Mouse (Mus musculus) layer of hippocampus, postnatal 10 days (tissue): ENCODE measurements around the gene Bend6. TPM values are rescaled to one million over a fixed set of nuclear protein-coding genes. Genes with fewer than 3 reads are reported as not detected.

Source experiments
- DNase-seq, 2 experiments: peaks; one replicate each; pipeline ENCODE4 v3.0.0; 2021; ENCODE audit warnings: low spot score in 2 of 2
- total RNA-seq, 2 experiments: library from RNA; stranded (reverse); gene quantifications; 2 replicates each; pipeline ENCODE4 v1.2.3; 2021

Gene Bend6
- total RNA-seq, 2 experiments from 2014 or later: 106 to 117 TPM

DNA sequence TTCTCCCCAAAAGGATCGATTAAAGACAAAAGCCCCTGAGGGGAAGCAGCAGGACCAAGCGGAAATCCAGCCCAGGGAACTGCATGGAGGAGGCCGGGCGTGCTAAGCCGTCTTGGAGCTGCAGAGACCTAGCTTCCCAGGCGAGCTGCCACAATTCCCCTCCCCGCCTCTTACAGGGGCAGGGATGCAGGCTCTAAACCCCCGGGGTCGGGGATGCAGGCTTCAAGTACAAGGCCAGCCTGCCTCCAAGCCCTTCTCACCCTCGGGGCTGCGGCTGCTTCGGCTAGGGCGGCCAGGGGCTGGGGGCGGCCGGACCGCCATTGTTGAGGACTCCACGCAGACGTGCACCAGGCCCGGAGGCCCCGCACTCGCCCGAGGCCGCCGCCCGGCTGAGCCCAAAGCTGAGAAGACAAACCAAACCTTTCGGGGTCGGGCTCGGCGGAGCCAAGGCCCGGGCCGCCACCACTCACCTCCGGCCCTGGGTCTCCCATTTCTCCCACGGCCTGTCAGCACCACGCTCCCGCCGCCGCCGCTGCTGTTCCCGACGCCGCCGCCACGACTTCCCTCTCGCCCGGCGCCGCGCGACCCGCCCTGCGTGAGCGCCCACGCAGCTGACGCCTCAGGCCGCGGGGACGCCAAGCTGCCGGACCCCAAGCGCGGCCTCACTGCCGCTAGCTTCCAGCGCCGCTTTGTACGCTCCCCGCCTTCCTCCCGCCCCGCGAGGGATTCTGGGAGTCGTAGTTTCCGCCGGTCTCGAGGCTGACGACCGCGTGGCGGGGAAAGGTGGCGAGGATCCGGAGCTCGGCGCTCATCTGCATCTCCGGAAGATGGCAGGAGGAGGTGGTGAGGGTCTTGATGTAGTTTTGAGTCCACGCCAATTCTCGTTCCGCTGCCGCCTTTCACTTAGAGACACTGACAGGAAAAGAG is 93.5 kb downstream of the Bend6 start, which contains the start of gene Zfp451:
Gene Zfp451 (minus strand): TSS at position 728 of the 927 bp plus-strand sequence.
- peak; percentile 91 to 93 for DNase-seq

DNA sequence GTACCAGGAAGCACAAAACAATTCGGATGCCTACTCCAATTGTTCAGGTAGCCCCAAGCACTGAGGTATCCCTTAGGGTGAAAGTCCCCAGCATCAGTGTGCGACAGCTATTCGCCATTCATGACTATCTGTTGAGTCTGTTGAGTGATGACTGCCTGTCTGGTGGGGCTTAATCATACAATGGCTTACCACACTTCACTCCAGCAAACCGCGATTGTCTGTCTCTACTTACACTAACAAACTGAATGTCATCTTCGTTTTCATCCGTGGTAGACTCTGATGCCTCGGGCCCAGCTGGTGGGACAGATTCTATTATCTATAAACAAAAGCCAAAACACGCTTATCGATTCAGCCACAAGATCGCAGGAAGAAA is 94.1 kb downstream of the Bend6 start:
- DNase-seq: no peak

DNA sequence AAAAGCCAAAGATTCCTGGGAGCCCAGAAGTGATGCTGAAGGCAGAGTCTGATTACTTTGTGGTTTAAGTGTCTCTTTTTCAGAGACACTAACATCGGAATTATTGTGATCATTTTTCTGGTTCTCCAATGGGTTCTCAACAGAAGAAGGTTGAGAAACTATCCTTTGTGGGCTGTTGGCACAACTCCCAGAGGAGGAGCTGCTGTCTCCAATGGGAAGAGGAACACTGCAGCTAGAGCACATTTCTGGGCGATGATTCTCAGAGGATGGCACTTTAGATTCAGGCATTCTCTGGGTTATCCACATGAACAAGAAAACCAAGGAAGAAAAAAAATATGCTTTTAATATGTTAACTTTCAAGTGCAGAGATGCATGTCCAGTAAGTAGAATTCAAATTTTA is 104.3 kb downstream of the Bend6 start:
- no peak for DNase-seq

Other genes with a start within 250 kb of the Bend6 start
- gene Prim2, start 238.0 kb downstream of the Bend6 start, total RNA-seq: 1 to 10 TPM; 7.2 to 8.6 TPM
- gene Rab23, start 187.9 kb downstream of the Bend6 start, total RNA-seq: 10 to 100 TPM; 27.7 to 34.2 TPM
- 10 to 100 TPM; 16.6 to 20.9 TPM for gene Bag2, start 150.0 kb downstream of the Bend6 start, total RNA-seq
- 10 to 100 TPM; 53.5 to 64.3 TPM for gene Zfp451, start 93.2 kb downstream of the Bend6 start, total RNA-seq
- gene Dst, start 409 bp upstream of the Bend6 start, total RNA-seq: 100 to 1,000 TPM; 202 to 225 TPM